Mouse (Mus musculus): Measurements from ENCODE around the gene Fgd3.

DNA sequence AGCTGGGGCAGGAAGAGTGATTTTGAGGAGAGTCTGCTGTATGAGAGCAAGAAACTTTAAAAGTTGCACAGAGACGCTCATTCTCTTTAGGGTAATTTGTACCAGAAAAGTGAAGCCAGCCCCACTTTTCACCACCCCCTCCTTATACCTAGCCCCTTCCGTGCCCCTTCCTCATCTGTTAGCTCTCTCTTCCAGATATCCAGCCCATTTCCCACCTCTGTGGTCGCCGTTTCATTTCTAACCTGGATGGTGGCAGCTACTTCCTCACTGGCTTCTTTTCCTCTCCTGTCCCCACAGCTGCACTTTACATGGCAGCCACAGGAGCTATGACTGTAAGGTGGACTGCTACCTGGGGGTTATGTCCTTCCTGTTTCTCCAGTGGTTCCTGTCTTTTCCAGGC lies 100.7 kb downstream of the Fgd3 start:
- TF ChIP-seq POLR2A (IDR thresholded peaks at IDR 0.05; ENCODE audit: low read depth, low read length) (no peak), CTCF (IDR thresholded peaks at IDR 0.05; ENCODE audit: extremely low read depth, insufficient read depth, insufficient read length, insufficient replicate concordance) (no peak)

All from spleen, adult 2 months (tissue).